Comparison of ENCODE assay signal across 9 mouse cellular contexts in the genomic region with DNA sequence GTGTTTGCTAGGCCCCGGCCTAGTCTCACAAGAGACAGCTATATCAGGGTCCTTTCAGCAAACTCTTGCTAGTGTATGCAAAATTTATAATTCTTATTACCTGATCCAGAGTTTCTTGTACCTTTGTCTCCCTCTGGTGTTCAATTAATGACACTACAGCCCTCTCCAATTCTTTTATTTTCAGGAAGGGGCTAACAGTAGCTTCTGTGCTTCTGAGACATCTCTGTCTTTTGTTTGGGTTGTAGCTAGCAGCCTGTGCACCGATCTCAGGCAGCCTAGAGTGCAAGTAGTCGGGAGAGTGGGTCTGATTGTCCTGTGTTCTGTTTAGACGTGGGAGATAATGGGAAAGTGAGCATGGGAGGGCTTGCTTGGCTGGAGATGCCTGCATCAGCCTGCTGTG. TPM values are rescaled to one million over a fixed set of nuclear protein-coding genes. Genes with fewer than 3 reads are reported as not detected.
DNase-seq lines count a peak whose midpoint lies in the region; ATAC-seq and TF ChIP-seq lines count a peak whose summit lies in the region.
"Had no signal": no experiment of that assay in that cellular context is flagged by ENCODE, and none has a peak within 500 bp of the region (broad histone marks: within the 10 kb centered on the region; RNA-seq: fewer than 3 reads in every experiment).

No protein-coding gene starts in this region.

- peak; percentile 66 for TF ChIP-seq CTCF in liver, postnatal 0 days (IDR thresholded peaks at IDR 0.05; ENCODE audit: low read depth)

- H3K4me1 ChIP-seq in forebrain, embryonic 16.5 days (replicated peaks; ENCODE audit: control insufficient read depth, insufficient read depth, low read length) = no peaks in the 10 kb centered on the region
- H3K4me1 ChIP-seq in forebrain, embryonic 10.5 days = no peaks in the 10 kb centered on the region
- no peaks in the 10 kb centered on the region for H3K4me1 ChIP-seq in liver, postnatal 0 days (ENCODE audit: insufficient read depth)
- no peaks in the 10 kb centered on the region for H3K4me1 ChIP-seq in liver, embryonic 11.5 days (replicated peaks; ENCODE audit: control insufficient read depth, insufficient read depth, low read length)
- H3K4me1 ChIP-seq: heart, embryonic 15.5 days had no signal

- H3K4me3 ChIP-seq in forebrain, embryonic 16.5 days (replicated peaks; ENCODE audit: low read length) = no peak overlapping the region
- no peak overlapping the region for H3K4me3 ChIP-seq in forebrain, embryonic 10.5 days
- no peak overlapping the region for H3K4me3 ChIP-seq in liver, postnatal 0 days (ENCODE audit: low read depth, low read length)
- H3K4me3 ChIP-seq in liver, embryonic 11.5 days (ENCODE audit: low read depth, low read length) = no peak overlapping the region
- H3K4me3 ChIP-seq: heart, embryonic 15.5 days had no signal

- H3K27ac ChIP-seq in forebrain, embryonic 16.5 days (ENCODE audit: low read length) = no peak overlapping the region
- H3K27ac ChIP-seq in forebrain, embryonic 10.5 days = no peak overlapping the region
- no peak overlapping the region for H3K27ac ChIP-seq in liver, postnatal 0 days (ENCODE audit: low read depth)
- H3K27ac ChIP-seq in liver, embryonic 11.5 days (ENCODE audit: low read depth, low read length) = no peak overlapping the region
- H3K27ac ChIP-seq: heart, embryonic 15.5 days had no signal

- H3K27me3 ChIP-seq in forebrain, embryonic 16.5 days (replicated peaks; ENCODE audit: control insufficient read depth, insufficient read depth, low read length) = no peaks in the 10 kb centered on the region
- no peaks in the 10 kb centered on the region for H3K27me3 ChIP-seq in forebrain, embryonic 10.5 days (ENCODE audit: poor library complexity, severe bottlenecking)
- H3K27me3 ChIP-seq in liver, postnatal 0 days (ENCODE audit: insufficient read depth, low read length) = no peaks in the 10 kb centered on the region
- no peaks in the 10 kb centered on the region for H3K27me3 ChIP-seq in liver, embryonic 11.5 days (replicated peaks; ENCODE audit: control insufficient read depth, insufficient read depth, low read length)
- H3K27me3 ChIP-seq: heart, embryonic 15.5 days had no signal

- no peak overlapping the region for H3K4me2 ChIP-seq in forebrain, embryonic 16.5 days (ENCODE audit: low read length)
- H3K4me2 ChIP-seq in liver, postnatal 0 days (ENCODE audit: low read depth, low read length) = no peak overlapping the region
- H3K4me2 ChIP-seq in liver, embryonic 11.5 days = no peak overlapping the region
- H3K4me2 ChIP-seq: heart, embryonic 15.5 days had no signal

- TF ChIP-seq EP300 in liver, postnatal 0 days (IDR thresholded peaks at IDR 0.05; ENCODE audit: low read depth) = no peak

- DNase-seq in forebrain, embryonic 10.5 days (ENCODE audit: extremely low spot score, low spot score) = no peak
- DNase-seq in liver, postnatal 0 days = no peak
- no peak for DNase-seq in liver, embryonic 11.5 days (ENCODE audit: low spot score)
- DNase-seq in brain, embryonic 18.5 days (ENCODE audit: low read depth, low spot score) = peak; percentile 12
- peak; percentile 57 for DNase-seq in naive thymus-derived CD4-positive, alpha-beta T cell, adult 2 months (ENCODE audit: low read depth)
- no peak for DNase-seq in spleen, postnatal 36 days (ENCODE audit: low spot score in 2 of 2)
- DNase-seq in adrenal gland, adult 2 months = no peak

- H3K9ac ChIP-seq in forebrain, embryonic 16.5 days (replicated peaks; ENCODE audit: low read depth, low read length) = no peak overlapping the region
- H3K9ac ChIP-seq in liver, postnatal 0 days (replicated peaks) = no peak overlapping the region
- no peak overlapping the region for H3K9ac ChIP-seq in liver, embryonic 11.5 days (ENCODE audit: low read depth, low read length)
- H3K9ac ChIP-seq: heart, embryonic 15.5 days had no signal

- no peaks in the 10 kb centered on the region for H3K36me3 ChIP-seq in forebrain, embryonic 16.5 days (ENCODE audit: control insufficient read depth, insufficient read depth)
- H3K36me3 ChIP-seq in forebrain, embryonic 10.5 days (replicated peaks) = 0 out of 2 replicates have a peak, but pooled peaks cover 4% of the 10 kb centered on the region
- H3K36me3 ChIP-seq in liver, postnatal 0 days (replicated peaks; ENCODE audit: insufficient read depth, low read length) = no peaks in the 10 kb centered on the region
- no peaks in the 10 kb centered on the region for H3K36me3 ChIP-seq in liver, embryonic 11.5 days (ENCODE audit: control insufficient read depth, insufficient read depth, low read length)

- WGBS in forebrain, embryonic 16.5 days = 19% methylated on average over 4 of the region's 4 CpGs
- 29% methylated on average over 4 of the region's 4 CpGs for WGBS in forebrain, embryonic 10.5 days
- 18% methylated on average over 4 of the region's 4 CpGs for WGBS in liver, postnatal 0 days (ENCODE audit: insufficient replicate concordance)
- WGBS in liver, embryonic 11.5 days = 22% methylated on average over 4 of the region's 4 CpGs

- no peaks in the 10 kb centered on the region for H3K9me3 ChIP-seq in forebrain, embryonic 16.5 days (ENCODE audit: control insufficient read depth, low read length)
- no peaks in the 10 kb centered on the region for H3K9me3 ChIP-seq in forebrain, embryonic 10.5 days
- no peaks in the 10 kb centered on the region for H3K9me3 ChIP-seq in liver, postnatal 0 days (ENCODE audit: low read length)
- H3K9me3 ChIP-seq in liver, embryonic 11.5 days (ENCODE audit: control insufficient read depth, low read length) = no peaks in the 10 kb centered on the region
- H3K9me3 ChIP-seq: heart, embryonic 15.5 days had no signal

- peak; percentile 55; the same call in 1 of the 2 replicates for ATAC-seq in forebrain, embryonic 16.5 days
- ATAC-seq in liver, postnatal 0 days = no peak
- ATAC-seq in liver, embryonic 11.5 days (replicated peaks; ENCODE audit: low FRiP score) = no peak

RNA-seq across cellular contexts. Expression of gene Zfp950, which starts 42.9 kb away (rescaled TPM):
- 48.3 and 54.7 TPM in 2 replicates for polyA plus RNA-seq in forebrain, embryonic 16.5 days (2015; fragmentation: Nextera tagmentation; extraction: Ambion mirVana)
- polyA plus RNA-seq in forebrain, embryonic 10.5 days (2016; fragmentation: Nextera tagmentation; extraction: Ambion mirVana) = 21.8 and 29.7 TPM in 2 replicates
- 10.8 and 13.7 TPM in 2 replicates for polyA plus RNA-seq in liver, postnatal 0 days (2015; fragmentation: Nextera tagmentation; extraction: Ambion mirVana)
- 22.9 and 26.4 TPM in 2 replicates for polyA plus RNA-seq in liver, embryonic 11.5 days (2014; fragmentation: Nextera tagmentation; extraction: Ambion mirVana)
- 10 to 100 TPM; 33.4 to 39.3 TPM for total RNA-seq in adrenal gland, adult 2 months (2021)
- polyA plus RNA-seq in adrenal gland, adult 2 months (2012; rRNA removed) = 2.0 and 2.4 TPM in 2 replicates

Comparison
In these comparisons a context has a peak if more than half of its experiments do, and no peak if none do; other contexts are left out.
1. DNase-seq: peak in brain, embryonic 18.5 days (single experiment) and naive thymus-derived CD4-positive, alpha-beta T cell, adult 2 months (single experiment); none in forebrain, embryonic 10.5 days (single experiment), liver, postnatal 0 days (single experiment), liver, embryonic 11.5 days (single experiment), spleen, postnatal 36 days (0 of 2) and adrenal gland, adult 2 months (single experiment).